Mouse (Mus musculus): ENCODE data around the gene Gm8159. TPM values are rescaled to one million over a fixed set of nuclear protein-coding genes. Genes with fewer than 3 reads are reported as not detected.

The Gm8159 gene
- not detected for total RNA-seq (2023)

GRCm38 (mm10) chr14:4632052-4632451 lies at the start of gene Gm8159:
Gm8159 (plus strand) TSS chr14:4632352.

GRCm38 (mm10) chr14:4663892-4664291 lies 31.7 kb downstream of the Gm8159 start, which contains the start of gene Gm3239:
Gm3239 (plus strand) TSS chr14:4664192.

Other genes with a start within 250 kb of the Gm8159 start
- not detected for gene Gm3159, start 234.8 kb upstream of the Gm8159 start, total RNA-seq (2023)
- not detected for gene Gm3164, start 216.9 kb upstream of the Gm8159 start, total RNA-seq (2023)
- gene Gm3173, start 201.4 kb upstream of the Gm8159 start, total RNA-seq (2023), result not detected
- not detected for gene Gm3182, start 150.6 kb upstream of the Gm8159 start, total RNA-seq (2023)
- gene Gm3047, start 76.9 kb upstream of the Gm8159 start, total RNA-seq (2023), result not detected
- gene Gm3239, start 31.8 kb downstream of the Gm8159 start, total RNA-seq (2023), result not detected
- gene Gm7876, start 76.9 kb downstream of the Gm8159 start, total RNA-seq (2023), result not detected
- gene Gm3252, start 94.4 kb downstream of the Gm8159 start, total RNA-seq (2023), result not detected
- not detected for gene Gm9602, start 144.0 kb downstream of the Gm8159 start, total RNA-seq (2023)
- not detected for gene Gm3269, start 205.8 kb downstream of the Gm8159 start, total RNA-seq (2023)
- not detected for gene Gm3264, start 223.2 kb downstream of the Gm8159 start, total RNA-seq (2023)